Mouse (Mus musculus) adipocyte (in vitro differentiated cells): ENCODE measurements at regions not wholly inside any gene's neighbourhood (a gene's known extent, or its start where the extent isn't known, plus 50 kb on each side); places are given as distances from the start of the nearest gene placed in this dataset.

ENCODE experiments used
- DNase-seq: peaks from one replicate; pipeline ENCODE4 v3.0.0-alpha.2; 2016; ENCODE audit warnings: low spot score

DNA sequence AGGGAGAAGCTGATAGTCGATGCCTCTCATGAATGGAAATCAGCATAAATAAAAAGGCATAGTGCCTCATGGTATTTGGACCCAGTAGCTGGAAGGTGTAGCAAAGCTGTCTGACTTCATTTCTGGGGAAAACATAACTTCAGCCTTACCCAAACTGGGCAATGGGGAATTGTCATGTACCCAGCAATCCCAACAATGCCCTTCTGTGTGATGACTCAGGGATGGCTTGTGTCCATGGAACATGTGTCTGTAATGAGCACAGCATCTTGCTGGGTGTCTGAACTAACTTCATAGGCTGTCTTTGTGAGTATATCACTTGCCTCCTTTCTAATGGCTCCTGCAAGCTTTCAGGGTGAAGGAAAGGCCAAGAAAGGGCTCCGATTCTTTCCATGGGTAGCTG lies 140.3 kb downstream of the Bod1 start:
- DNase-seq, result no peak

DNA sequence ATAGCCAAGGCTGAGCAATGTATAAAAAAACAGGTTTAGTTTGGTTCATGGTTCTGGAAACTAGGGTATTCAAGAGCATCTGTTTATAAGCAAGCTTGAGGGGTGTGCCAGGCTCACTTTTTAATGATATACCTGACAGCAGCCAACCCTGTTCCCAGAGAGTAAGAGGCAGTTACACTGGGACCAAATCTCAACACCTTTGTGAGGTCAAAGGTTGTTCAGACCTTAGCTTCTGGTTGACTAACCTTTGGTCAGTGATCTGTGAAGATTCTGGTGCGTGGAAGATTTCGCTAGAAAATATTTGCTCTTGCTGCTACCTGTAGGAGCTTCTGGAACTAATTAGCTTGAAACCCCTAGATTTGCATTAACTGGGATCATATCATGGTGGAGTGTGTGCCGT lies 140.8 kb downstream of the Bod1 start:
- no peak for DNase-seq

GRCm38 (mm10) chr11:31529686-31530085 lies 142.0 kb downstream of the Bod1 start:
- DNase-seq, result no peak

DNA sequence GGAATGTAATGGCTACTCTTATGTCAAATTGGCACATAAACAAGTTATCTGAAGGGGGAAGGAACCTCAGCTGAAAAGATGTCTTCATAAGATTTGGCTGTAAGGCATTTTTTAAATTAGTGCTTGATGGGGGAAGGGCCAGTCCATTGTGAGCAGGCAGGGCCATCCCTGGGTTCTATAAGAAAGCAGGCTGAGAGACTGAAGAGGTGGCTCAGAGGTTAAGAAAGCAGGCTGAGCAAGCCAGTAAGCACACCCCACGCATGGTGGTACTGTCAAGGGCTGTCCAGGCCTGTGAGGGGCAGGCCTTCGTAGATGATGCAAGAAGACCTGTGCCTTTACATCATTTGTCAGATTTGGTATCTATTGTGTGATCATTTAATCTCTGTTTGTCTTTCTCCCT lies 147.0 kb downstream of the Bod1 start:
- DNase-seq, result no peak

DNA sequence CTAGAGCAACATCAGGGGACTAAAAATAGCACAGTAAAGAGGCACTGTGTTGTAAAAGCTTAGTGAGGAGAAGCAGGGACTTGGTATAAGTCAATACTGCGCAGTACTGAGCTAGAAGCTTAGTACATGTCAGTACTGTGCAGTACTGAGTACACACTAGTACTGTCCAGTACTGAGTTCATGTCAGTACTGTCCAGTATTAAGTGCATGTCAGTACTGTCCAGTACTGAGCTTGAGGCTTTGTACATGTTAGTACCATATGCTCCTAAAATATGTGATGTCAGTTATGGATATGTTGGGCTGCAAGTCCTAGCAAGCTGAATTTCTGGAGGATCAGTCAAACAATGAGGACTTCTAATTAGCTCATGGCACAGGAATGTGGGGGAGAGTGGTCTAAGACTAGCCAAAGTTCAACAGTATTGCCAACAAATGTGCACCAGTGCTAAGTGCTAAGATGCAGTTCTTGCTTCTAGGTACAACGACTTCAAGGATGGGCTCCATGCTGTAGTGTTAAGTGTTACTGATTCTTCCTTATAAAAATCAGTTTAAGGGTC lies 147.5 kb downstream of the Bod1 start:
- no peak for DNase-seq

GRCm38 (mm10) chr11:31522127-31522526 lies 149.6 kb downstream of the Bod1 start:
- DNase-seq, result no peak

GRCm38 (mm10) chr11:31520909-31521308 lies 150.8 kb downstream of the Bod1 start:
- DNase-seq, result no peak

- DNase-seq, result no peak
These were observed 133.5 kb upstream of the Stc2 start for GRCm38 (mm10) chr11:31503239-31503916.

GRCm38 (mm10) chr11:31485429-31485828 lies 115.6 kb upstream of the Stc2 start:
- no peak for DNase-seq

DNA sequence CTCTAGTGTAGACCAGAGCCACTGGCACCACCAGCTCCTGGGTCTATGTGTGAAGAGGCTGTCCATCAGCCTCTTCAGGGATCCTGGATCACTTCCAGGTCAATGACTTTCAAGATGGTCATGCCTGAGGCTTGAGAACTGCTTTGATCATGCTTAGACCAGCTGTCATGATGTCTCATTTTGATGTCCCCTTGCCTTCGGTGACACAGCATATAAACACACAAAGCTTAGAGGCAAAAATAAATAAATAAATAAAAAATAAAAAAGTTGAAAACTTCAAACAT lies 111.1 kb upstream of the Stc2 start:
- DNase-seq, result no peak

DNA sequence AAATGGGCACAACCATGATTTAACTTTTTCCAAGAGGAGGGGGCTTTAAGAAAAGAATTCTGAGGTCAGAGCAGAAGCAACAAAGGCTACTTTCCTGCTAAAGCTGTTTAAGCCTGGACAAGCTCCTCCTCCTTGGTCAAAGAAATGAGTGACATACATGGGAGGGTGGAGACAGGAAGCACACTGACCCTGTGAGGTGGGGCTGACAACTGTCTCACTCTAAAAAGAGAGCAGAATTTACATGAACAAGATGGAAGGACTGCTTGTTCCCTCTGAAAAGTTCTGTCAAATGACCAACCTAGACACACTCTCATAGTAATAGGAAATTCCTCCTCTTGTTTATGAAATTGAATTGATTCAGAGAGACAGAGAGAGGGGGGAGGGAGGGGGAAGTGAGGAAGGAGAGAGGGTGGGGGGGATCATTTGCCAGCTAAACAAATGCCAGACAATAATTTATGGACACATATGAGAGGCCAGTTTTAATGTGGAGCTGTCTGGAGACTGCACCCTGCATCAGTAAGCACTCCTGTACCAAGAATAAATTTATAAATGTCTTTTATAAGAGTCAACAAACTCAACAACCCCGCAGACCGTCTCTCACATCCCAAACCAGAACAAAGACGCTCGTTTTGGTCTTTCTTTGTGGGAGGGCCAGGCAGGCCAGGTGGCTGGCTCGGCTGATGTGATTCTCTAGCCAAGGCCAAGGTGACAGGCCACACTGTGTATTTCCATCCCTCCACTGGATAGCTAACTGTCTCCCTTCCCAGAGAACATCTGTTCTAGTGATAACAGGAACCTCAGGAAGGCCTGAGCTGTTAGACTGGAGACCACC lies 110.6 kb upstream of the Stc2 start:
- no peak for DNase-seq

GRCm38 (mm10) chr11:31477763-31478162 lies 107.9 kb upstream of the Stc2 start:
- DNase-seq, result no peak

DNA sequence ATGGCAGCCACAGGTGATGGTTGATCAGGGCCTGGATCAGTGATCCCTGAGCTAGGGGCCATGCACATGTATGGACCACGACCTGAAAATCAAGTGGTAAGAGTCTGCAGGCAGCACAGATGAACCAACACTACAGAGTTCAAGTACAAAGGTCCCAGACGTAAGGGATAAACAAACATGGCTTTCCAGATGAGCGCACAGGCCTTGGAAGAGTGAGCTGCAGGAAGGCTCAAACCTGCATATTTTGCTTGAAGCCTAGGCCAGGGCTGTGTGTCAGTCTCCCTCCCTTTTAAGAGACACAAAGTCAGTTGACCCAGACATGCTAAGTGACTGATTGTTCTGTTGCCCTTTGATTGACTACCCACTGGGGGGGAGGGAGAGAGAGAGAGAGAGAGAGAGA lies 107.2 kb upstream of the Stc2 start:
- DNase-seq, result no peak

DNA sequence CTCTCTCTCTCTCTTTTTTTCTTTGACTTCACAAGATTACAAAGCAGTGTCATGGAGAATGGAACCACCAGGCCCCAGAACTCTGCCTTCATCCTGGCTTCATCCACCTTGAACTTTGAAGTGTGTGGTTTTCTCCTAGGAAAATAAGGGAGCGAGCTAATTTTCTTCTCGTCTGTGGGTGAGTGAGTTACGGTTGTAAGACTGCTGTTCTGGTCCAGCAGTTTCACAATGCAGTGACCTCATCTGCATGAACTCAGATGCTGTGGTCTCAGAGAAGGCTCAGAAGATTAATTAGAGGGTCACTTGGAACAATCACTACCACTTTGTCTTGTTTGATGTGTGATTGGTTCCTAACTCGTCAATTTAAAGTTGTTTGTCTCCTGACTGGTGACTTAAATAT lies 103.1 kb upstream of the Stc2 start:
- no peak for DNase-seq

GRCm38 (mm10) chr11:31470681-31471414 lies 101.0 kb upstream of the Stc2 start:
- no peak for DNase-seq

GRCm38 (mm10) chr11:31464844-31465243 lies 95.0 kb upstream of the Stc2 start:
- no peak for DNase-seq

- no peak for DNase-seq
These were observed 92.6 kb upstream of the Stc2 start for GRCm38 (mm10) chr11:31462440-31462839.

DNA sequence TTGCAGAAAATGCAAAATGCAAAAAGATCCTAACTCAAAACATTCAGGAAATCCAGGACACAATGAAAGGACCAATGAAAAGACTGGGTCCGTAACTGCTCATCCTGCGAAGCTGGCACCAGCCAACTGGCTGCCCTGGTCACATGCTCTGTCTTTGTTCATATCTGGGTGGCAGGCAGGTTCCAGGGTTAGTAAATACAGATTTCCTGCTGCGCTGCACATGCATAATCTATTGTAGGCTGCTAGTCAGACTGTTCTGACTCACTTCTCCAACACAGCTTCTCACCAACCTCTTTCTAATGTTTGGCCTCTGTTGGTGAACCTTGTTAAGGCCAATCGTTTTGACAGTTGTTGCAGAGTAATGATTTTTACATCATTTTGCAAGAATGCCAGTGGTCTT lies 92.0 kb upstream of the Stc2 start:
- DNase-seq, result no peak

GRCm38 (mm10) chr11:31461348-31461747 lies 91.5 kb upstream of the Stc2 start:
- no peak for DNase-seq

GRCm38 (mm10) chr11:31427374-31427773 lies 57.5 kb upstream of the Stc2 start:
- no peak for DNase-seq
